Mouse (Mus musculus) liver, postnatal 0 days (tissue): ENCODE data around the gene Tm9sf3.
A peak's percentile ranks its signal among the peaks of the same experiment; 100 is the strongest.

ENCODE experiments used
- CTCF ChIP-seq: sonication (generic); IDR thresholded peaks from 2 replicates; pipeline ENCODE4 v1.5.1; 2016; ENCODE audit warnings: antibody characterized with exemption, low read depth
- EP300 ChIP-seq: IDR thresholded peaks from 2 replicates; pipeline ENCODE4 v1.6.1; 2016; ENCODE audit warnings: antibody characterized with exemption, low read depth, mild to moderate bottlenecking

DNA sequence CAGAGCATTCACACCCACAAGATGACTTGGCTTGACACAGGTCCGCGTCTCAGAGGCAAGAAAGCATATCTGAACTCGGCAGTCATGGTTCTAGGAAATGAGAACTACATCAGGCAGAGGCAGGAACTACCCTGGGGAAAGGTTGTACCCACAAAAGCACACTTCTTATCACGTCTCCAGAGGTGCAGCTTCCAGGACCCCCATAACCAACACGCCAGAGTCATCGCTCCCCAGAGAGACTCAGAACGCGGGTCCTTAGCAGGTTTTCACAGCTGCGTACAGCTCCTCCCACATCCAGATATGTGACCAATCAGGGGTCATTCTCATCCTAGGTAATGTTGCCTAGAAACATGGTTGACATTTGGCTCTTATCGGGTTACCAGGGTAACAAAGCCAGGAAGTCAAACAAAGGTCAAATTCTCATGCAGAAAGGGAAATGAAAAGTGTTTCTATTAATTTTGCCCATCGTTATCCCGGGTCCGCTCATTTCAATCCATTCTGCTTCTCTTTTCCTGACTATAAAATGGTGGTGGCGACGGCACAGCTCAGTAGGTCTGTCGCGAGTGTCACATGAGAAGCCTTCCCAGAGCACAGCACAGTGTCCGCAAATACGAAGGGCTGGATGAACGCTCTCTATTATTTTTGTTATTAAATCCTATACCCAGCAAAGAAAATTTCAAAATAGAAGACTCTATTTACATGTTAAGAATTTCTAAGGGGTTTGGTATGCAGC lies 47.3 kb upstream of the Tm9sf3 start:
- TF ChIP-seq CTCF: no peak
- peak; percentile 68; the same call in 1 of the 2 replicates for TF ChIP-seq EP300
